Mouse (Mus musculus) embryonic fibroblast, embryonic 13.5 days (primary cell): ENCODE measurements around the gene Cars2.

Experiments
- CTCF ChIP-seq: IDR thresholded peaks from 2 replicates; pipeline ENCODE4 v1.5.1; 2011; ENCODE audit warnings: mild to moderate bottlenecking, control low read depth, low read length, moderate library complexity, borderline replicate concordance; ENCODE audit not compliant: insufficient read depth
- POLR2A ChIP-seq: IDR thresholded peaks from 2 replicates; pipeline ENCODE4 v1.6.1; 2011; ENCODE audit warnings: low read depth, mild to moderate bottlenecking, control low read depth, low read length, moderate library complexity

DNA sequence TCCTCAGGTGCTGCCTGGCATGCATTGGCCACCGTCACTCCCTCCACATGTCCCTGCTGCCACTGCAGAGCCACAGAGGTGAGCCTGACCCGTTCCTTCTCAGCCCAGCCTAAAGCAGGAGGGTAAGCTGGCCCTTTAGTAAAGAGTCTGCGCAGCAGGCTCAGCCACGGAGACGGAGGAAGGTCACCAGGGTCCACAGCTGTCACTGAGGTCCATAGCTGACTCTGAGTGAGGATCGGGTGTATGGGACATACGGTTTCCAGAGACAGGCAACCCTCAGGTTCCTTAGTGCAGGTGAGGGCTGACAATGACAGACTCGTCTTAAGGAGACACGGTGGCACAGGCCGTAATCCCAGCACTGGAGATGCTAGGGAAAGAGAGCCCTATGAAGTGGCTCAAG is 21.4 kb upstream of the Cars2 start:
- TF ChIP-seq CTCF (no peak), POLR2A (no peak)
